Mouse (Mus musculus) layer of hippocampus, adult 2 months (tissue): ENCODE results near the gene Dcaf17. TPM values are rescaled to one million over a fixed set of nuclear protein-coding genes. Genes with fewer than 3 reads are reported as not detected.

ENCODE experiments used
- DNase-seq, 2 experiments: peaks; one replicate each; pipeline ENCODE4 v3.0.0; 2022; ENCODE audit warnings: low spot score in 2 of 2
- H3K27ac ChIP-seq: fragments of 200-600 bp; 2 replicates; pipeline ENCODE4 v1.8.1; 2022
- H3K4me3 ChIP-seq: fragments of 200-600 bp; 2 replicates; pipeline ENCODE4 v1.8.1; 2022; ENCODE audit warnings: mild to moderate bottlenecking
- CTCF ChIP-seq: fragments of 200-600 bp; conservative IDR thresholded peaks from 2 replicates; pipeline ENCODE4 v1.8.1; 2022; ENCODE audit warnings: antibody characterized with exemption, mild to moderate bottlenecking, moderate library complexity
- total RNA-seq, 2 experiments: library from RNA; stranded (reverse); gene quantifications; 2 replicates each; pipeline ENCODE4 v1.2.3; 2021

Gene Dcaf17
- total RNA-seq, 2 experiments from 2014 or later, result 13.3 TPM

GRCm38 (mm10) chr2:71031973-71032794 is 22.9 kb upstream of the Dcaf17 start:
- H3K27ac ChIP-seq, result no peak overlapping the region
- H3K4me3 ChIP-seq, result no peak overlapping the region
- no peak for DNase-seq
- TF ChIP-seq CTCF, result no peak

GRCm38 (mm10) chr2:71033014-71033413 is 22.1 kb upstream of the Dcaf17 start:
- Histone ChIP-seq H3K27ac (no peak overlapping the region), H3K4me3 (no peak overlapping the region)
- no peak for DNase-seq
- no peak for TF ChIP-seq CTCF

DNA sequence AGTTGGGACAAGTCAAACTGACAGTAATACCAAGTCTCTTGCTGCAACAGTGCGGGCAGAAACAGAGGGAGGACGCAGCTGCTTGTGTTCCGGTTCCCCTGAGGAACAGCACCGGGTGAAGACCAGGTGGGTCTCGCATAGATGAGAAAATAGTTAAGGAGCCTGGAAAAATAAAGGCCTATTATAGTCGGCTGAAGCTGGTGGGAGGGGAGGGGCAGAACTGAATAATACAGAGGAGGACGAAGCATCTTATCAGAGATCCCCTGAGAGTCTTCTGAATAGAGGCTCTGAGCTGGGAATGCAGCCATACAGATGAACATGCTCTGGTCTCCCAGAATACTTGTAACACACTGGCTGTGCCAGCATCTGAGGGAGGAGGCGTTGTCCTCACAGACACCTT is 21.1 kb upstream of the Dcaf17 start:
- Histone ChIP-seq H3K4me3 (no peak overlapping the region), H3K27ac (no peak overlapping the region)
- TF ChIP-seq CTCF, result no peak
- no peak for DNase-seq

- TF ChIP-seq CTCF, result no peak
- DNase-seq, result no peak
- no peak overlapping the region for H3K4me3 ChIP-seq
- H3K27ac ChIP-seq, result no peak overlapping the region
These were observed 17.7 kb upstream of the Dcaf17 start for GRCm38 (mm10) chr2:71037447-71037846.

DNA sequence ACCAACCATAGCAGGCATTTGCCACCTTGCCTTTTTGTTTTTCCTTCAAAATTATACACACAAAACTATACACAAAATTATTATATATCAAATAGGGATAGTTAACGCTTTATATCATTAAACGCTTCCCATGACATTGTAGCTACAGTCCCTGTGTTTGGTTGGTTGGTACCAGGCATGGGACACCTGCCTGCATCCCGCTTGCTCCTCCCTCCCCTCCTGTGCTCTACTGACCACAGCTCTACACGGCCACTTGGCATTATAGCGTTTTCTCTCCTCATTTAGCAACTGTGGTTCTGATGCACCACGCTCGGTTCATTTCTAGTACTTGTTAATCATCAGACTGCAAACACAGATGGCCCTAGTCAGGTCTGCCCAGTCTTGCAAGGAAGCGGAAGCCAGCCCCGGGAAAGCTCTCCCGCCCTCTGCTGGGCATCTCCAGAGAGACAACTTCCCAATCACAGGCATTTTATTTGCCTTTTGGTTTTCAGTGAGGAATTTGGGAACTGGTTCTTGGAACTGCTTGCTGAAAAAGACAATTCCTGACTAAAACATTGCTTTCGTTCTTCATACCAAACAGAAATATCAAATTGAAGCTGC is 15.5 kb upstream of the Dcaf17 start:
- H3K27ac ChIP-seq, result peak overlapping the region; percentile 66; the same call in 1 of the 2 replicates
- H3K4me3 ChIP-seq, result peak overlapping the region; percentile 34; the same call in 1 of the 2 replicates
- peak; percentile 93 for TF ChIP-seq CTCF
- DNase-seq, result peak; percentile 85 to 88

GRCm38 (mm10) chr2:71046151-71046550 is 9.0 kb upstream of the Dcaf17 start:
- H3K4me3 ChIP-seq, result no peak overlapping the region
- TF ChIP-seq CTCF, result no peak
- peak overlapping the region; percentile 77 for H3K27ac ChIP-seq
- DNase-seq, result no peak

GRCm38 (mm10) chr2:71046751-71047320 is 8.3 kb upstream of the Dcaf17 start:
- TF ChIP-seq CTCF, result no peak
- no peak for DNase-seq
- Histone ChIP-seq H3K4me3 (no peak overlapping the region), H3K27ac (peak overlapping the region; percentile 77; the same call in 1 of the 2 replicates)

DNA sequence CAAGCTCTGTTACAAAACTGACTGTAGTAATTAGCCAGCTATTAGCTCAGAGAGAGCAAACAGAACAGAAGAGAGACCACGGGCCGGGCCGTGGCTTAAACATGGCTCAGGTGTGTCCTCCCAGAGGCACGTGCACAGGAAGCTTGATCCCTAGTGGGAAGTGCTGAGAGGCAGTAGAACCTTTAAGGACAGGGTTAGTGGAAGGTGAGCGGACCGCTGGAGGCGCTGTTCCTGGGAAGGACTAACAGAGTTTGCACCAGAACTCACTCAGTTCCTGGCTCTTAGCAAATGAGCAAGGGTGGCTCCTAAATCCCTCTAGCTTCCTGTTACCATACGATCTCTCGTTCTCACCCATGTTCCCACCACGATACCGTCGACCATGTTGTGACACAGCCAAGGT is 6.2 kb upstream of the Dcaf17 start:
- Histone ChIP-seq H3K27ac (no peak overlapping the region), H3K4me3 (no peak overlapping the region)
- DNase-seq, result no peak
- 0 out of 2 replicates have a peak, but pooled peaks have one; percentile 5 for TF ChIP-seq CTCF

- H3K4me3 ChIP-seq, result no peak overlapping the region
- no peak for DNase-seq
- TF ChIP-seq CTCF, result no peak
- H3K27ac ChIP-seq, result no peak overlapping the region
These were observed 4.6 kb upstream of the Dcaf17 start for GRCm38 (mm10) chr2:71050511-71050910.

DNA sequence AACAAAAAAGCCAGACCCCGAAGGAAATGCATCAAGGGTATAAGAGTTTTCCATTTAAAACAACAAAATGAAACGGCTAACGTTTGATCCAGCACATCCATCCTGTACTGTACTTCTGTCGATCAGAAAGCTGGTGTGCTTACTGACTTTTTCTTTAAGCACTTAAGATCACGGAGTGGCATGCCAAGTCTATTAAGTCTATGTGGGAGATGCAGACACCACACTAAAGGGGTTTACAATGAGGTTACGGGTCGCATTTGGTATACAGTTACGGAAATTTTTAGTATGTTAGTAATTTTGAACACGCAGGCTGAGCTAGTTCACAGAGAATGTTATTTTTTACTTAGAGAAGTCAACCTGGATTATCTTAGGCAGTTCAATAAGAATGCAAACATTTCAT is 412 bp upstream of the Dcaf17 start:
- TF ChIP-seq CTCF, result no peak
- Histone ChIP-seq H3K27ac (peak overlapping the region; percentile 95), H3K4me3 (peak overlapping the region; percentile 74)
- DNase-seq, result no peak

- no peak for DNase-seq
- peak; percentile 63 for TF ChIP-seq CTCF
- Histone ChIP-seq H3K4me3 (peak overlapping the region; percentile 74), H3K27ac (peak overlapping the region; percentile 95)
These were observed 1.1 kb downstream of the Dcaf17 start for GRCm38 (mm10) chr2:71056115-71056835.

- no peak for TF ChIP-seq CTCF
- H3K4me3 ChIP-seq, result no peak overlapping the region
- DNase-seq, result no peak
- H3K27ac ChIP-seq, result no peak overlapping the region
These were observed 16.5 kb downstream of the Dcaf17 start for GRCm38 (mm10) chr2:71071601-71072000.

DNA sequence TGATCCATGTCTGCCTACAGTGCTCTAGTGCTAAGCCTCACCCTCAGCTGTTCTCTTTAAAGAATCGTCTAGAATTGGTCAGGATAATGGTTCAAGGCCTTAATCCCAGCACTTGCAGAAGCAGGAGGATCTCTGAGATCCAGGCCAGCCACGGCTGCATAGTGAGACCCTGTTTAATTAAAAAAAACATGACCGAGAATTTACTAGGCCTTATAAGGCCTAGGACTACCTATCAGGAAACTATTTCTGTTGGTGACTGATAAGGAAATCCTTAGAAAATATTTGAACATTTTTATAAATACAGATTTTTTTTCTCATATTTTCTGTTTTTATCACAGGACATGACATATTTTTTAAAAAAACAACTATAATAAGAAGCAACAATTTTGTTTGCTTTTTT is 18.2 kb downstream of the Dcaf17 start:
- no peak for TF ChIP-seq CTCF
- no peak overlapping the region for H3K4me3 ChIP-seq

More for the DNA sequence above, 18.2 kb downstream of the Dcaf17 start:
- no peak for DNase-seq
- H3K27ac ChIP-seq, result no peak overlapping the region
